Mouse (Mus musculus) small intestine, adult 2 months (tissue): ENCODE measurements around the gene Unc119b. TPM values are rescaled to one million over a fixed set of nuclear protein-coding genes. Genes with fewer than 3 reads are reported as not detected.

ENCODE experiments used
- H3K27ac ChIP-seq: fragments of 200-500 bp; 2 replicates; pipeline ENCODE4 v1.5.1; 2012; ENCODE audit warnings: low read depth, low read length, control low read depth, inconsistent platforms; ENCODE audit not compliant: insufficient read depth
- H3K27me3 ChIP-seq: fragments of 200-500 bp; 2 replicates; pipeline ENCODE4 v1.6.1; 2012; ENCODE audit warnings: mild to moderate bottlenecking, moderate library complexity, low read length, inconsistent platforms; ENCODE audit not compliant: control insufficient read depth, insufficient read depth
- H3K36me3 ChIP-seq: fragments of 200-500 bp; 2 replicates; pipeline ENCODE4 v1.6.1; 2012; ENCODE audit warnings: mild to moderate bottlenecking, low read length, control low read depth, inconsistent platforms; ENCODE audit not compliant: control insufficient read depth, insufficient read depth
- H3K4me1 ChIP-seq: fragments of 200-500 bp; 2 replicates; pipeline ENCODE4 v1.6.1; 2012; ENCODE audit warnings: low read length, inconsistent platforms, mixed read lengths; ENCODE audit not compliant: control insufficient read depth, insufficient read depth, insufficient read length
- H3K4me3 ChIP-seq: fragments of 200-500 bp; 2 replicates; pipeline ENCODE4 v1.5.1; 2012; ENCODE audit warnings: low read depth, mild to moderate bottlenecking, control low read depth, inconsistent platforms, low read length, moderate library complexity
- CTCF ChIP-seq: fragments of 200-500 bp; IDR thresholded peaks from 2 replicates; pipeline ENCODE4 v1.5.1; 2012; ENCODE audit warnings: low read depth, mild to moderate bottlenecking, control low read depth, inconsistent platforms, low read length, moderate library complexity, mixed read lengths; ENCODE audit not compliant: insufficient replicate concordance, insufficient read length; ENCODE audit errors: extremely low read depth
- POLR2A ChIP-seq: fragments of 200-500 bp; IDR thresholded peaks from 2 replicates; pipeline ENCODE4 v1.6.1; 2012; ENCODE audit warnings: low read depth, mild to moderate bottlenecking, control low read depth, inconsistent platforms, low read length, moderate library complexity
- WGBS: fragments of 180-500 bp; shearing (Covaris S2); methylation state at CpG from one replicate; pipeline ENCODE4 v1.1.7; 2018; 5-methylcytosine and 5-hydroxymethylcytosine counted together
- polyA plus RNA-seq: library from polyadenylated mRNA; depleted of rRNA; stranded (reverse); fragments of >200 nt; gene quantifications from 2 replicates; pipeline ENCODE4 v1.2.3, GENCODE M21; 2012

Unc119b gene
- polyA plus RNA-seq, 1 experiment = 26.5 TPM

GRCm38 (mm10) chr5:115161064-115161939, 26.5 kb upstream of the Unc119b start:
- TF ChIP-seq CTCF = no peak
- TF ChIP-seq POLR2A = no peak
- WGBS = 14% methylated on average over 13 of the region's 13 CpGs
- peak overlapping the region; percentile 53 for H3K27ac ChIP-seq

GRCm38 (mm10) chr5:115160655-115161054, 25.9 kb upstream of the Unc119b start:
- H3K4me1 ChIP-seq = peaks cover 14% of the 10 kb centered on the region
- 27% methylated on average over 6 of the region's 6 CpGs for WGBS
- no peaks in the 10 kb centered on the region for H3K27me3 ChIP-seq
- H3K36me3 ChIP-seq = no peaks in the 10 kb centered on the region
- peak overlapping the region; percentile 53 for H3K27ac ChIP-seq
- no peak overlapping the region for H3K4me3 ChIP-seq
- no peak for TF ChIP-seq CTCF

More at GRCm38 (mm10) chr5:115161064-115161939, 26.5 kb upstream of the Unc119b start:
- Histone ChIP-seq H3K27me3 (no peaks in the 10 kb centered on the region), H3K4me1 (peaks cover 14% of the 10 kb centered on the region), H3K4me3 (no peak overlapping the region), H3K36me3 (no peaks in the 10 kb centered on the region)

GRCm38 (mm10) chr5:115159165-115159564, 24.4 kb upstream of the Unc119b start:
- H3K4me3 ChIP-seq = peak overlapping the region; percentile 84
- TF ChIP-seq POLR2A (no peak), CTCF (no peak)
- H3K27ac ChIP-seq = peak overlapping the region; percentile 98
- no peaks in the 10 kb centered on the region for H3K36me3 ChIP-seq
- peaks cover 23% of the 10 kb centered on the region for H3K4me1 ChIP-seq
- H3K27me3 ChIP-seq = no peaks in the 10 kb centered on the region
- WGBS = 22% methylated on average over 12 of the region's 12 CpGs

- peak within 1 kb of the TSS; percentile 92 for H3K4me3 ChIP-seq
- WGBS = under 1% methylated on average over 77 of the region's 78 CpGs
- H3K27ac ChIP-seq = peak within 1 kb of the TSS; percentile 98
- no peaks in the 10 kb centered on the region for H3K27me3 ChIP-seq
- TF ChIP-seq POLR2A (peak; percentile 95), CTCF (no peak)
- H3K36me3 ChIP-seq = no peaks in the 10 kb centered on the region
- peaks cover 26% of the 10 kb centered on the region for H3K4me1 ChIP-seq
Measured at GRCm38 (mm10) chr5:115158040-115158983, 23.5 kb upstream of the Unc119b start, which contains the start of gene Mlec. Mlec (minus strand) TSS chr5:115158179.

GRCm38 (mm10) chr5:115156933-115157589, 22.3 kb upstream of the Unc119b start:
- Histone ChIP-seq H3K27me3 (no peaks in the 10 kb centered on the region), H3K36me3 (peaks cover 4% of the 10 kb centered on the region; the same call in 1 of the 2 replicates), H3K27ac (peak overlapping the region; percentile 87), H3K4me3 (peak overlapping the region; percentile 92), H3K4me1 (peaks cover 31% of the 10 kb centered on the region)
- WGBS = 1% methylated on average over 26 of the region's 26 CpGs
- no peak for TF ChIP-seq POLR2A
- TF ChIP-seq CTCF = no peak

GRCm38 (mm10) chr5:115156401-115156800, 21.6 kb upstream of the Unc119b start:
- H3K27ac ChIP-seq = peak overlapping the region; percentile 87
- H3K36me3 ChIP-seq = peaks cover 9% of the 10 kb centered on the region; the same call in 1 of the 2 replicates
- no peaks in the 10 kb centered on the region for H3K27me3 ChIP-seq
- no peak for TF ChIP-seq POLR2A
- H3K4me1 ChIP-seq = peaks cover 31% of the 10 kb centered on the region
- WGBS = 10% methylated on average over 7 of the region's 7 CpGs
- peak overlapping the region; percentile 27 for H3K4me3 ChIP-seq

GRCm38 (mm10) chr5:115155831-115156230, 21.1 kb upstream of the Unc119b start:
- H3K4me3 ChIP-seq = peak overlapping the region; percentile 34
- peaks cover 27% of the 10 kb centered on the region for H3K4me1 ChIP-seq
- no peaks in the 10 kb centered on the region for H3K27me3 ChIP-seq
- H3K36me3 ChIP-seq = peaks cover 13% of the 10 kb centered on the region
- H3K27ac ChIP-seq = peak overlapping the region; percentile 87
- WGBS = 8% methylated on average over 5 of the region's 5 CpGs
- TF ChIP-seq CTCF = no peak
- peak; percentile 60; the same call in 1 of the 2 replicates for TF ChIP-seq POLR2A
